Mouse (Mus musculus): ENCODE data around the gene Pqlc2. TPM values are rescaled to one million over a fixed set of nuclear protein-coding genes. Genes with fewer than 3 reads are reported as not detected.

Gene Pqlc2
- total RNA-seq, 2 experiments from 2014 or later = 1.1 to 10.5 TPM

Other genes starting within 250 kb of the Pqlc2 start
- gene Htr6, start 235.1 kb downstream of the Pqlc2 start, total RNA-seq (2015; ENCODE audit: low replicate concordance) = not detected in 2 replicates
- gene Htr6, start 235.1 kb downstream of the Pqlc2 start, total RNA-seq (2017; ENCODE audit: low replicate concordance) = not detected in 2 replicates
- not detected in 2 replicates for gene Nbl1, start 217.7 kb downstream of the Pqlc2 start, total RNA-seq (2015; ENCODE audit: low replicate concordance)
- not detected in 2 replicates for gene Nbl1, start 217.7 kb downstream of the Pqlc2 start, total RNA-seq (2017; ENCODE audit: low replicate concordance)
- 134 and 193 TPM in 2 replicates for gene Minos1, start 179.6 kb downstream of the Pqlc2 start, total RNA-seq (2015; ENCODE audit: low replicate concordance)
- gene Minos1, start 179.6 kb downstream of the Pqlc2 start, total RNA-seq (2017; ENCODE audit: low replicate concordance) = 116 and 230 TPM in 2 replicates
- 94.3 and 141 TPM in 2 replicates for gene Capzb, start 117.8 kb downstream of the Pqlc2 start, total RNA-seq (2015; ENCODE audit: low replicate concordance)
- 29.4 and 35.6 TPM in 2 replicates for gene Capzb, start 117.8 kb downstream of the Pqlc2 start, total RNA-seq (2017; ENCODE audit: low replicate concordance)
- gene Akr7a5, start within 50 bp of the Pqlc2 start, total RNA-seq (2015; ENCODE audit: low replicate concordance) = 4.0 TPM in 1 of 2 replicates, not detected in the other
- 1.2 TPM in 1 of 2 replicates, not detected in the other for gene Akr7a5, start within 50 bp of the Pqlc2 start, total RNA-seq (2017; ENCODE audit: low replicate concordance)
- 29.2 and 30.6 TPM in 2 replicates for gene Mrto4, start 41.9 kb upstream of the Pqlc2 start, total RNA-seq (2015; ENCODE audit: low replicate concordance)
- gene Mrto4, start 41.9 kb upstream of the Pqlc2 start, total RNA-seq (2017; ENCODE audit: low replicate concordance) = 9.9 and 11.1 TPM in 2 replicates
- gene Emc1, start 41.9 kb upstream of the Pqlc2 start, total RNA-seq (2015; ENCODE audit: low replicate concordance) = 8.0 and 14.4 TPM in 2 replicates
- gene Emc1, start 41.9 kb upstream of the Pqlc2 start, total RNA-seq (2017; ENCODE audit: low replicate concordance) = 23.4 and 42.7 TPM in 2 replicates
- gene Ubr4, start 41.9 kb upstream of the Pqlc2 start, total RNA-seq (2015; ENCODE audit: low replicate concordance) = 141 and 175 TPM in 2 replicates
- 117 and 123 TPM in 2 replicates for gene Ubr4, start 41.9 kb upstream of the Pqlc2 start, total RNA-seq (2017; ENCODE audit: low replicate concordance)
- gene Iffo2, start 219.8 kb upstream of the Pqlc2 start, total RNA-seq (2015; ENCODE audit: low replicate concordance) = not detected in 2 replicates
- gene Iffo2, start 219.8 kb upstream of the Pqlc2 start, total RNA-seq (2017; ENCODE audit: low replicate concordance) = 0.39 TPM in 1 of 2 replicates, not detected in the other